ENCODE assay signal across 24 mouse cellular contexts in genomic region chr5:36904703-36905102, GRCm38 (mm10). TPM values are rescaled to one million over a fixed set of nuclear protein-coding genes. Genes with fewer than 3 reads are reported as not detected.
"Had no signal": no experiment of that assay in that cellular context is flagged by ENCODE, and none has a peak within 500 bp of the region (broad histone marks: within the 10 kb centered on the region; RNA-seq: fewer than 3 reads in every experiment).

No protein-coding gene starts in this region.

- H3K4me2 ChIP-seq: lung, embryonic 15.5 days; midbrain, embryonic 11.5 days; midbrain, embryonic 13.5 days; neural tube, embryonic 13.5 days; neural tube, embryonic 15.5 days had no signal

- H3K4me3 ChIP-seq: lung, embryonic 15.5 days; megakaryocyte, embryonic 14.5 days; midbrain, embryonic 13.5 days; myocyte; neural tube, embryonic 13.5 days; neural tube, embryonic 15.5 days had no signal

- H3K9ac ChIP-seq: liver, postnatal 0 days; lung, embryonic 15.5 days; midbrain, embryonic 13.5 days; neural tube, embryonic 13.5 days; neural tube, embryonic 15.5 days had no signal

- H3K36me3 ChIP-seq: lung, embryonic 15.5 days; midbrain, embryonic 13.5 days; neural tube, embryonic 13.5 days; neural tube, embryonic 15.5 days had no signal

- H3K9me3 ChIP-seq: lung, embryonic 15.5 days; megakaryocyte, embryonic 14.5 days; midbrain, embryonic 13.5 days; neural tube, embryonic 13.5 days; neural tube, embryonic 15.5 days had no signal

- H3K4me1 ChIP-seq: lung, embryonic 15.5 days; megakaryocyte, embryonic 14.5 days had no signal

- H3K27me3 ChIP-seq: lung, embryonic 15.5 days; midbrain, embryonic 13.5 days; neural tube, embryonic 13.5 days; neural tube, embryonic 15.5 days had no signal

- DNase-seq: liver, postnatal 0 days; lung, adult 2 months; lung, postnatal 14 days; lung, postnatal 36 days; retina, postnatal 1 day; right cerebral cortex, adult 18-20 months; right cerebral cortex, postnatal 25 days; right cerebral cortex, postnatal 4 days; spleen, adult 18-20 months; thymus, adult 18-20 months; thymus, postnatal 14 days; thymus, postnatal 36 days had no signal

- ATAC-seq: liver, postnatal 0 days; lung, postnatal 0 days; midbrain, embryonic 13.5 days; midbrain, embryonic 16.5 days had no signal

- H3K27ac ChIP-seq: lung, embryonic 15.5 days; macrophage; midbrain, embryonic 13.5 days; neural tube, embryonic 13.5 days; neural tube, embryonic 15.5 days had no signal

RNA-seq across cellular contexts. Expression of gene Ppp2r2c, which starts 36.4 kb away (rescaled TPM):
- total RNA-seq: megakaryocyte progenitor cell, adult 5-6 weeks had no signal
- polyA plus RNA-seq: liver, postnatal 0 days; lung, postnatal 0 days; macrophage; thymus, postnatal 0 days had no signal
